Mouse (Mus musculus) skeletal muscle tissue, adult 2 months (tissue): Measurements from ENCODE around the gene Dtnbp1.

Experiments
- DNase-seq: peaks from one replicate; pipeline ENCODE4 v3.0.0-alpha.2; 2012; ENCODE audit warnings: low read depth, low spot score

Dtnbp1 gene

DNA sequence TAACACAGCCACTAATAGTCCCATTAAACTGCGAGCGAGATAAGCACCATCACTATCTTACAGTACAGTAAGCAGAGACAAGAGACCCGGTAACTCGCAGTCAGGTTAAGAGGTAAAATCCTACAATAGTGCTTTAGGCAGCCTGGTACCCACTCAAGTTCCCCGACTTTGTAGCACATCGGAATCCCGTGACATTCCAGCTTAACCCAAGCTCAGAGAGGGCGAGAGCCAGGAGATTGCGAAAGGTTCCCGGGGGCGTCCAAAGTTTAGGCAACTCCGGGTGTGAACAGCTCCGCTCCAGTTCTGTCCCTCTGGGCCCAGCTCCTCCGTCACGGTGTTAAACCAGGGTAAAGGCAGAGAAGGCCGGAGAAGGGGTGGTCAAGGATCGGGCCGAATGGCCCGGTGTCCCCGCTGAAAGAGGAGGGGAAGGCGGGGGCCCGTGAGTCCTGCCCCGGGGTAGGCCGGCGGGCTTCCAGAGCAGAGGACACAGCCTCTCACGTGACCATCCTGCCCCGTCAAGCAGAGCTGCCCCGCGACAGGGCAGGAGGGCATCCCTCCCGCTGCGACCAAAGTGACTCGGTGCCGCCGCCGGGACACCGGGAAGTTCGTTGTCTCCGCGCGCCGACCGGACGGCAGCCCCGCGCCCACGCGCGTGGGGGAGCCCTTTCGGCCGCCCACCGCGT, 578 bp downstream of the Dtnbp1 start:
- DNase-seq: peak; percentile 80

DNA sequence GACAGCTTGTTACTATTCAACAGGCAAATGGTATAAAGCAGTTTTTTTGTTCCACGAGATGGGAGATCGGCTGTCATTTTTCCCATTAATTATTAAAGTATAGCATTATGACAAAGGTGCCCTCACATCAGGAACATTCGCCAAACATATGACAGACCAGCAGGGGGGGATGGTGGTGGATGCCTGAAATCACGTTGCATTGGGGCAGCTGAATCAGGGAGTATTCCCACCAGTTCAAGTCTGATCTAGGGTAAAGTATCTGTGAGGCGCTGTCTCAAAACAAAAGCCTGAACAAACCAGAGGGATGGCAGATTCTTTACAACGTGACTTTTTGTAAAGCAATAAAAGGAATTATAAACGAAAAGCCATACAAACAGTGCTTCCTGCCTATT, 1.1 kb downstream of the Dtnbp1 start:
- no peak for DNase-seq

DNA sequence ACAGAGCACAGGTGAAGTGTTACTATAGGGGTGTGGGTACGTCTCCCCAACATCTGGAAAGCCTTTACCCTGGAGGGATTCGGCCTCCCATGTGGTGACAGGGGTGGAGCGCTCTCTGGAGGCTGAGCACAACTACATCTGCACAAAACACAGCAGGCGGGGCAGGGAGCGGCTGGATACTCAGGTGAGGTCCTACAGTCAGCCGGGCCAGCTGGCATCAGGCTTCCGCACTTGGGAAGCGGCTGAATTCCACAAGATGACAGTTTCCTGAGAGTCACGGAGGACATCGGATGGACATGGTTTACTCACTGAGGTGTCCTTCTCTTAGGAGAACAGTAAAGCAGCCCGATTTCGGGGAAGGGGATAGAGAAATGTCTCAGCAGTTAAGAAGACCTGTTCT, 2.7 kb downstream of the Dtnbp1 start:
- no peak for DNase-seq

DNA sequence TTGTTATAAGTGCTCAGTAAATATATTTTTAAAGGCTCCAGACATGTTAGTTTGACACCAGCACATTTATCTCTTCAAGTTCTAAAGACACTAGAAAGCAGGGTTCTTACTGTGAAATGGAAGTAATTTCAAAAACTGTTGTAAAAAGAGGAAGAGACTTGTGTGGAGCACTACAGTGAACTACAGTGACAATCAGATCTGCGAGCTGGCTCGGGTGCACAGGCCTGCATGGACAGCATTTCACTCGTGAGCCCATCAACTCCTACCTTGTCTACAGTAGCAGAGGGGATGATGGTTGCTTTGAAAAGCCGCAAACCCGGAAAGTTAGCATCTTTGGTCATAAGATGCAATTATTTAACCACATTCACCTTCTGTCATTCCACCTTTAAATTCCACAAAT, 5.6 kb downstream of the Dtnbp1 start:
- no peak for DNase-seq

DNA sequence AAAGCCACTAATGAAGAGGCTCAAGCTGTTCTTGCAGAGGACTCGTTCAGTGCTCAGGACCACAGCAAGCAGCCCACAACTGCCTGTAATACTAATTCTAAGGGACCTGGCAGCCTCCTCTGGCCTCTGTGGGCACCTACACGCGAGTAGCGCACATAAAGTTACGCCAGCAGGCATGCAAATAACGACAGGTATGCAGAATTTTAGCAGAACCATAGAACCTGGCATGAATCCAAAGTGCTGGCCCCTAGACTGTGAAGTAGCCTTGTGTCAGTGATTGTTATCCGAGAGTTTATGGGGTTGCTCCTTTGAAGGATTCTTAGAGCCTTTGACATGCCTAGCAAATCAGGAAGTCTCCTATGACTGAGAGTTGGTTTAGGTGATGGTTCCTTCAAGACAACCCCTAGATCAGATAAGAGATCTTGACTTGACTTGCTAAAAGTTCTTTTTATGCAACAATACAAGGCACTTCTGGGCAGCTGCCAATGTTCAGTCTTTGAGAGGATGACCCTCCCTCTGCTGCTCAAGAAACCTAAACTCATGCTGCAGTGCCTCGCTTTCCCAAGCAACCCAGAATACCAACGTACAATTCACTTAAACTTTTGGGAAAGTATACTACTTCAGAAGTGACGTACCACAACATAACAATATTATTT, 9.3 kb downstream of the Dtnbp1 start:
- DNase-seq: no peak

DNA sequence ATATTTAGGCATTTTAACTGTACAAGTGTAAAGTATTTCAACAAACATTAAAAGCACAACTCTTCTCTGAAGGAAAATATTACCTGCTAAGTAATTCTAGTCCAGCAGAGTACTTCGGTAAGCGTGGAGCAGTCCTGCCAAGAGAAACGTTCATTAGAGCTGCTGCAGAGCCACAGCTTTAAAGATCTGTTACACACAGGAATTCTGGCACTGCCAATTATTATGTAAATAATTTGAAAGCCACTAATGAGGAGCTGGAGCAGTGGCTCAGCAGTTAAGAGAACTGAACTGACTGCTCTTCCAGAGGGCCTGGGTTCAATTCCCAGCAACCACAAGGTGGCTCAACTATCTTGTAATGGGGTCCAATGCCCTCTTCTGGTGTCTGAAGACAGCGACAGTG, 10.0 kb downstream of the Dtnbp1 start:
- DNase-seq: no peak

DNA sequence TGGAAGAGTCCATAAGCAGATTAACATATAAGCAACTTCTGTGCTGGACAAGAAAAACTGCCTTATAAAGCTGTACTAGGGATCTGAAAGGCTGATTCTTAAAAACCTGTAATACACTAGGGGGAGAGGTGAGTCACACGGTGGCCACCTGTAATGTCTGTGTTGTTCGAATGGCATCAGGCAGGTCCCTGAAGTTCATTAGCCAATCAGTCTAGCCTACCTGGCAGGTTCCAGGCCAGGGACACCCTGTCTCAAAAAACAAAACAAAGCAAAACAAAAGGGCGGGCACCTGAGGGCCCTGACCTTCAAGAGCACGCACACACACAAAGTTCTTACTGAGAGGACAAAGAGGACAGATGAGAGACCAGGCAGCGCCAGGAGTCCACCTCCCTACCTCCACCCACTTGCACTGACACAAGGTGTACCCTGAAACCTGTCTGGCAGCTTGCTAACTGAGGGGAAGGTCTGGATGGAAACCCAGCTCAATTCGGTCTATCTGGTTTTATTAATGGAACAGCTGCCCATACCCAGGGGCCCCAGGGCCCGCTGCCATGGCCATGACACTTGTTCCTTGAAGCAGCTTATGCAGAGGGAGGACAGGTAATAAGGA, 11.8 kb downstream of the Dtnbp1 start:
- DNase-seq: no peak

DNA sequence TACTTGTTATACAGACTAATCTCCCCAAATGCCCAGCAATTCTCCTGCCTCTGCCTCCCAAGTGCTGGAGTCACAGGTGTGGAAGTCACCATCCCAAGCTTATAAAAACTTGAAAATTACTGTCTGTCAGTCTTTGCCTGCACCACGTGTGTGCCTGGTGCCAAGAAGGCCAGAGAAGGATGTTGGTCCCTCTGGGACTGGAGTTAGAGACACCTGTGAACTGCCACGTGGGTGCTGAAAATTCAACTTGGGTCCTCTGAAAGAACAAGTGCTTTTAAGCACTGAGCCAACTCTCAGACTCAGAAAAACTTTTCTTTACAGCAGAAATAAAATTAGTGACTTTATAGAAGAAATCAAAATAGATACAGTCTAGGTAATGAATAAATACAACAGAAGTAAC, 15.6 kb downstream of the Dtnbp1 start:
- DNase-seq: no peak

DNA sequence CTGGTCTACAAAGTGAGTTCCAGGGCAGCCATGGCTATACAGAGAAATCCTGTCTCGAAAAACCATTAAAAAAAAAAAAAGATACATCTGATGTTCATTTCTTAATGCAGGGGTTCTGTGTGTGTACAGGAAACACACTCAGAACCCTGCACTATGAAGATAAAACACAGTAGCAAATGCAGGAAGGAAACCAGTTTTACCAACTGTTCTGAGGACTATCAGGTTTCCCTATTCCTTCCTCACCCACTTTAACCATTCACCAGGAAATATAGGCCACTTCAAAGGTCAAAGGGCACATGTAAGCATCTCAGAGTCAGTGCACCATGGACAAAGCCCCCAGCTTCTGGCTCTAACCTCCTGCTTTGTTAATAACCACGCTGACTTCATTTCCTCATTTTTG, 16.6 kb downstream of the Dtnbp1 start:
- no peak for DNase-seq

DNA sequence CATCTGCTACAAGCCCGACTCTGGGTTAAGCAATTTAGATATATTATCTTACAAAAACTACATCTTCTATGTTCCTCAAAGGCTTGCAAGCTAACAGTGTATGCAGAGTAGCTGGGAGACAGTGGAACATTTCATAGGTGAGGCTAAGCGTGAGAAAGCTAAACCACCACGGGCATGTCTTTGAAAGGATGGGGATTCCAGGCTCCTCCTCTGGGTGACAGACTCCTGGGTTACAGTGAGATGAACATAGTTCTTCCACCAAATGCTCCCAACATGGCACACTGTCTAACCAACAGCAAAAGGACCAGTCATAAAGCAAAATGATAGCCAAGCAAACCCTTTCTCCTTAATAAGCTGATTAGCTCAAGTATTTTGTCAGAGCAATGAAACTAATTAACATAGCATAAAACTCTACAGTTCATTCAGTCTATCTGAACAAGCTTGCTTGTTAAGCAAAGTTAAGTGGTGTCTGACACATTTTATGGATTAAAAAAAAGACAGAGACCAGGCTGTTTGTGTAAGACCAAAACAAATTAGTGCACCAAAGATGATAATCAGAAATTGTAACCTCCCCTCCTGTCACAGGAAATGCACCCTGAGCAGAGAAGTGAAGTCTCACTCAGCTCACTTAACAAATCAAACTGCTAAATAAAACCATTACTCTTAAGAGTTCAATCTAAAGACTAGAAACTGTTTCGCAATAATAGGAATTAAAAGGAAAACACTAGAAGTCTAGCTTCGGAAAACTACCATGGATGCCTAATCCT, 18.1 kb downstream of the Dtnbp1 start:
- DNase-seq: no peak

DNA sequence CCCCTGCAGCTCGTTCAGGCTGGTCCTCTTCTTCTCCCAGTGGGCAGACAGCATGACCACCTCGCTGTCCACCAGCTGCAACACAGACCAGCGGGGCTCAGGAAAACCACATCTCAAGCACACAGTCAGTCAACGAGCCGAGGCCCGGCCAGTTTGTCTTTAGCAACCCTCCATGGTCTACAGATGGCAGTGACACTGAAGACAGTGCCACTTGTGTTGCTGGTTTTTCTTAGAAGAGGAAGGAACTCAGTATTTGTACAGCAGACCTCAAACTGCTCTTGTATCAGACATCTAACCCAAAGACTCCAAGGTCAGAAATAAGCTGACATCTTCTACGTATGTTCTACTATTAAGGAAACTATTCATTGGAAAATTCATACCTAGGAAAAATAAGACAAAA, 19.1 kb downstream of the Dtnbp1 start:
- no peak for DNase-seq

DNA sequence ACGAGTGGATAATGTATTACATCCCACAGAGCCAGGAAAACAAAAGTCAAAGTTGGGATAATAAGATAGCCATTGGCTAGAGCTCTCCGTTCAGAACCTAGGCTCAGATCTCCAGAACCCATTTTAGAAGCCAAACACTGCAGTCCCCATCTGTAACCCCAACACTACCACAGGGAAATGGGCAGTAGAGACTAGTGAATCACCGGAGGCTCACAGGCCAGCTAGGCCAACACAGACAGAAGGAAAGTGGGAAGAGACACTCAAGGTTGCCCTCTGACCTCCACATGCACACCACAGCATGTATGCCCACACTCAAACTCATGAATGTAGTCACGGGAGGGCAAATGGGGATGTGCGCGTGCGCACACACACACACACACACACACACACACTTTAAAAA, 22.5 kb downstream of the Dtnbp1 start:
- no peak for DNase-seq

DNA sequence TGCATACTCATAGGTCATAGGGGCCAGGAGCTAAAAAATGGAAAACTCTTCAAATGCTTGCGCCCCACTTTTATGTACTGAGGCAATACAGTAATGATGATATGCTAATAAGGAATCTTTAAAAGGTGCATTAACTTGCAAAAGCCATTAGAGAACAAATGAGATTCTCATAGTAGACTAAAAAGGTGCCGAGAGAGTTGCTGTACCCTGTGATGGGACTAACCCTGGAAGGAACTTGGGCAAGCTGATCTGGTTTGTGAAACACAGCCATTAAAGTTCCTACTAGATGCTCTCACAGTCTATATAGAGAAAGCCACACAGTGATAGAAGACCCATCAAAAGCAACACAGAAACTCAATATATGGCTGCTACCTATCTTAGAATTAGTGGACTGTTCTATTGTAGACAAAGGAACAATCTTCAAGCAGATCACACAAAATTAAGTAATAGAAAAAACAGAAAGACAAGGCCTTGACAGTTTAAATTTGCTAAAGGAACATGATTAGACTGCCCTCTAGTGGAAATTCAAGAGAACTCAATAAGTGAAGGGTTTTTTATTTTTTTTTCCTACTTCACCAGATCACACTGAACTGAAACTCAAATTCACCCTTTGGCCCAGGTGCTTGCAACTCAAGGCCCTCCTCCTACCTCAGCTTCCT, 24.3 kb downstream of the Dtnbp1 start:
- DNase-seq: no peak

DNA sequence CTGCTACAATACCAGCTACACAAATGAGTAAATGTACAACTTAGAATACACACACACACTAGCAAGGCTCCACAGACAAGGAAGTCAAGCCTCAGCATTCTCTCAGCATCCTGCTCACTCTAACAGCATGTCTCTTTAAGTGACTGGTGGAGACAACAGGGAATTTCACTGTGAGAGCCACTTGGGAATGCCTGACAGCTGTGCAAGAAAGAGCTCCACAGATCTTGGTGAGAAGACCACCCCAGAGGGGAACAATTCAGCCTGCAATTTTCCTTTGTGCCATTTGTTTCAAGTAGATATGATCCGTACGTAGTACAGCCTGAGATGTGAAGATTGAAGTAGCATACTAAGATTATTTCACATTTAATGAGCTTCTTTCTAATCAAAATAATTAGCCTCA, 24.9 kb downstream of the Dtnbp1 start:
- DNase-seq: no peak

DNA sequence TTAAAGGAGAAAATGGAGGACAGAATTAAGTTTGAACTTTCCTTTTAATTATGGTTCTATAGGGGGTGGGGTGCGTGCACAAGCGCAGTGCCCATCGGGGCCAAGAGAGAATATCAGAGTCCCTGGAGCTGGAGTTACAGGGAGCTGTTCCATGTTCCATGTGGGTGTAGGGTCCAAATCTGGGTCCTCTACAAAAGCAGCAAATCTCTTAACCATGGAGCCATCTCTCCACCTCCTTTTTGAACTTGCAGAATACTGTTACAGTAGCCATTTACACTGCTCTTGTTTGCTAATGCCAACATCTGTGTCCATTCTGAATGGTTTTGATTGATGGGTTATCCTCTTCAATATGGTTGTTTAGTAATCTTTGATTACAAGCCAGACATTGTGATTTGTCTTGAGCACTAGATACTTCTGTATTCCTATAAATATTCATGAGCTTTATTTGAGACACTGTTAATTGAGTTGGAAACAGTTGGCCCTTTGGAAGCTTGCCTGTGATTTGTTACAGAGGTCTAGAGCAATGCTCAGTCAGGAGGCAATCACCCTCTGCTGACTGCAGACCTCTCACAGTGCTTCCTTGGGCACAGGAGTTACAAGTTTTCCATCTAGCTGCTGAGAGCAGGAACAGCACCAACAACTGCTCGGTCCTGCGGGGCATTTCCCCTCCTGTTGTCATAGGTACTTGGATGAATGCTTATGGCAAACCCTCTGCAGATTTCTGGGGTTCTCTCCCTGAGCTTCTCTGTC, 41.2 kb downstream of the Dtnbp1 start:
- DNase-seq: no peak

DNA sequence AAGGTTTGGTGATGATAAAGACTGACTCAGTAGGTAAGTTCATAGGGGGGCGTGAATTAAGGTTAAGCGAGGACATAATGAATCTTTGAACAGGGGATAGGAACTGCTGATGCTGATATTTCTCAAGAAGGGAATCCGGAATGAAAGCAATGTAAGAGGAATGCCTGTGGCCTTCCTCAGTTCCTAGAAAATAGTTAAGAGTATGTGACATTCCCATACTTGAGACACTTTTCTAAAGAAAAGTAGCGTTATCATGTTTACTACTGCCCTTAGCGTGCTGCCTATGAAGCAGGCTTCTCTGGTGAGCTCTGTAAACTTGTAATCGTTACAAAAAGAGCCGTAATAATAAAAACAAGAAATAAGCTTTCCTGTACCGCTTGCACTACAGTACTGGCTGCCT, 44.9 kb downstream of the Dtnbp1 start:
- no peak for DNase-seq

DNA sequence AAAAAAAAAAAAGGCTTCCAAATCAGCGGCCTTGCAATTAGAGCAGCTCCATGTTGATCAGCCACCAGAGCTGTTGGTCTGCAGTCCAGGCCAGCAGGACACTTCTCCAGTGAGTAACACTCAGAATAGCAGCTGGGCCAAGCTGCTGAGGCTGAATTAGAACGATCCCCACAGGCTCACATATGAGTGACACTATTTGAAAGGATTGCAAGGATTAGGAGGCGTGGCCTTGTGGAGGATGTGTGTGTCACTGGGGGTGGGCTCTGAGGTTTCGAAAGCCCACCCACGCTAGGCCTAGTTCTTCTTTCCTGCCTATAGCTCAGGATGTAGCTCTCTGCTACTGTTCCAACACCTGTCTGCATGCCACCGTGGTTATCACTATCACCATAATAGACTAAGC, 46.2 kb downstream of the Dtnbp1 start:
- DNase-seq: no peak

DNA sequence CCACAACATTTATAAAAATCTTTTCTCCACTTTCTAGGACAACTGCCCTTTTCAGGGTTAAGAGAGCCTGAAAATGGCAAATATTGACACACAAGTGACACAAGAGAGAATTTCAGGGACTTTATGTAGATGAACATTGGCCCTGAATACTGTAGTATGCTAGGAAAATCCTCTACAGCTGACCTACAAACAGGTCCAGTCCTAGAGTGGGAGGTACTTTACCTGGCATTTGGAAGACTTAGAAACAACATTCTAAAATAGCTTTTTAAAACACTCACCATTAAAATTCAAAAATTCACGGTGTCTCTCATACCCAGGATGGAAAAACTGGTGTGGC, 47.7 kb downstream of the Dtnbp1 start:
- DNase-seq: no peak

DNA sequence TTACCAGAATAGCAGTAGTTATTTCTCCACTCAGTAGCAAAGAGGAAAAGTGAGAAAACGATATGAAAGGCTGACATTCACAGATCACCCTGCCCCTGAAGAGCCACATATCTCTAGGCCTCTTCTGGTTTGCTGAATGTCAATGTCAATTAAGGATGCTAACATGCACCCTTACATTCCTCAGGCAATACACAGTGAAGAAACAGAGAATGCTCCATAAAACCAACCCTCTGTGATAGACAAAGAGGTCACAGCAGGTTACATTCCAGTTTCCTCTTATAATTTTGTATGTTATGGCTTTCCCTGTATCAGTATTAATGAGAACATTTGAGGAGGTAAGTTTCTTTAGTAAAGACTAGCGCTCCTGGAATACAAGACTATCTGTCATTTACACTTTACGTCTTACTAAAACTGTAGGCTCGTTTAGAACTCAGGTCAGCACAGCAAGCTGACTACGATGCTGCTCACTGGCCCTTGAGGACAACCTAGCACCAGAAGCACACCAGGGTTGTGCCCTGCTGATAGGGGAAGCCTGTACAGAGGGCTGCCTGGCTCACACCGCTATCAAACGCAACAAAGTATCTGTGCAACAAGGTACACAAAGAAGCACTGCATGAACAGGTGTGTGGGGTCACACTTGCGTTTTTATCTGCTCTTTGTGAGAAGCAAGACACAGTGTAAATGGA, 48.3 kb downstream of the Dtnbp1 start:
- no peak for DNase-seq

DNA sequence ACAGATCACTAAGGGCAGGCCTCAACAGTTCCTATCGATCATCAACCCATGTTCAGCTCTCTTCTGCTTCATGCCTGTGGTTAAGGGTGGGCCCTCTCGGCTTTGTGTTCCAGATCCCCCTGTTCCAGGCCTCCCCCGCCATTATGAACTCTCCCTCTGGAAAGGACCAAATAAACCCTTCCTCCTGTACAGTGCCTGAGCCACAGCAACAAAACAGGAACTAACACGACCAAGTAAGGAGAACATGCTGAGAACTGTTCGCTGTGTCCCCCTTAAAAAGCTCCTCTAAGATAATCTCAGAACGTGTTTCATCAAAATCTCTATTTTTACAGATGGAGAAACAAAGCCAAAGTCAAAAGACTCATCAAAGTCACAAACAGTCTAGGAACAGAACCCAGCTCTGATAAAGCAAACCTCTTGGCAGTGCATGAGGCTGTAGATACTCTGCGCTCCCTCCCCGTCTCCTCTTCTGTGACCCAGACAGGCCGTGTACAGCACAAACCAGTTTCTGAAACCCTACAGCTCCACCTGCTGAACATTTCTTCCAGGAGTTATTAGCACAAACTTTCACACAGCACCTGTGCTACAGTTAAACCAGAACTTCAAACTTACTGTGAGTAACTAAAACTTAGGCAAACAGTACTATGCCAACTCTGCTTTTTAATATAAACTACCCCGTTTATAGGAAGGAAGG, 49.4 kb downstream of the Dtnbp1 start:
- peak; percentile 22 for DNase-seq
